Mouse (Mus musculus) intestine, embryonic 16.5 days (tissue): ENCODE results near the gene Snai3. TPM values are rescaled to one million over a fixed set of nuclear protein-coding genes. Genes with fewer than 3 reads are reported as not detected.

Experiments
- ATAC-seq: fragments of 200-750 bp; cut with Nextera tagmentation; 2 replicates; pipeline ENCODE4 v1.8.0; 2017; ENCODE audit warnings: moderate TSS enrichment, moderate library complexity
- H3K27ac ChIP-seq: fragments of 300-500 bp; sonication (generic); 2 replicates; pipeline ENCODE4 v1.5.1; 2014; ENCODE audit warnings: mild to moderate bottlenecking, low read length
- H3K27me3 ChIP-seq: fragments of 300-500 bp; sonication (generic); replicated peaks from 2 replicates; pipeline ENCODE4 v1.6.1; 2014; ENCODE audit warnings: low read length, control low read depth, mixed read lengths; ENCODE audit not compliant: control insufficient read depth, insufficient read depth
- H3K36me3 ChIP-seq: fragments of 300-500 bp; sonication (generic); 2 replicates; pipeline ENCODE4 v1.6.1; 2014; ENCODE audit warnings: low read length, control low read depth; ENCODE audit not compliant: control insufficient read depth, insufficient read depth
- H3K4me1 ChIP-seq: fragments of 300-500 bp; sonication (generic); 2 replicates; pipeline ENCODE4 v1.6.1; 2014; ENCODE audit warnings: low read length, control low read depth, mixed read lengths; ENCODE audit not compliant: control insufficient read depth, insufficient read depth
- H3K4me2 ChIP-seq: fragments of 300-500 bp; sonication (generic); 2 replicates; pipeline ENCODE4 v1.6.1; 2014; ENCODE audit warnings: low read depth, low read length, control low read depth
- H3K4me3 ChIP-seq: fragments of 300-500 bp; sonication (generic); 2 replicates; pipeline ENCODE4 v1.5.1; 2014; ENCODE audit warnings: mild to moderate bottlenecking, low read length
- H3K9ac ChIP-seq: fragments of 300-500 bp; sonication (generic); 2 replicates; pipeline ENCODE4 v1.6.1; 2014; ENCODE audit warnings: low read depth, low read length
- H3K9me3 ChIP-seq: fragments of 300-500 bp; sonication (generic); 2 replicates; pipeline ENCODE4 v1.6.1; 2016; ENCODE audit warnings: low read length, control low read depth; ENCODE audit not compliant: control insufficient read depth
- WGBS: fragments of 180-500 bp; shearing (Covaris S2); extraction: QIAGEN DNeasy Blood & Tissue Kit; methylation state at CpG from one replicate; pipeline ENCODE4 v1.1.7; 2014; 5-methylcytosine and 5-hydroxymethylcytosine counted together
- polyA plus RNA-seq: library from polyadenylated mRNA; unstranded; fragments of >200 nt; fragmentation: Nextera tagmentation; extraction: Ambion mirVana; gene quantifications from 2 replicates; pipeline ENCODE4 v1.2.1, GENCODE M21; 2015

The Snai3 gene
- polyA plus RNA-seq, 1 experiment from 2014 or later = 0.73 TPM

- ATAC-seq = peak; percentile 98
- Histone ChIP-seq H3K9me3 (no peaks in the 10 kb centered on the region), H3K36me3 (peaks cover 7% of the 10 kb centered on the region), H3K4me2 (peak within 1 kb of the TSS; percentile 93), H3K4me1 (peaks cover 26% of the 10 kb centered on the region), H3K27ac (peak within 1 kb of the TSS; percentile 98), H3K4me3 (peak within 1 kb of the TSS; percentile 85), H3K27me3 (no peaks in the 10 kb centered on the region), H3K9ac (peak within 1 kb of the TSS; percentile 82)
- under 1% methylated on average over 47 of the region's 47 CpGs for WGBS
Observed at GRCm38 (mm10) chr8:122443262-122444006, 17.1 kb downstream of the Snai3 start, which contains the start of gene Mvd. Gene Mvd, minus strand, starts transcription at chr8:122443422.

- H3K9ac ChIP-seq = peak overlapping the region; percentile 82
- no peaks in the 10 kb centered on the region for H3K9me3 ChIP-seq
- peak overlapping the region; percentile 72 for H3K27ac ChIP-seq
- peak overlapping the region; percentile 93 for H3K4me2 ChIP-seq
- peak overlapping the region; percentile 85 for H3K4me3 ChIP-seq
- under 1% methylated on average over 12 of the region's 12 CpGs for WGBS
- peaks cover 7% of the 10 kb centered on the region for H3K36me3 ChIP-seq
- H3K27me3 ChIP-seq = no peaks in the 10 kb centered on the region
- H3K4me1 ChIP-seq = peaks cover 27% of the 10 kb centered on the region
- ATAC-seq = peak; percentile 9
Observed at GRCm38 (mm10) chr8:122442781-122443180, 17.8 kb downstream of the Snai3 start.

GRCm38 (mm10) chr8:122442356-122442755, 18.2 kb downstream of the Snai3 start:
- WGBS = 17% methylated on average over 7 of the region's 7 CpGs
- ATAC-seq = no peak
- H3K9me3 ChIP-seq = no peaks in the 10 kb centered on the region
- peaks cover 27% of the 10 kb centered on the region for H3K4me1 ChIP-seq
- H3K27ac ChIP-seq = no peak overlapping the region
- peak overlapping the region; percentile 85 for H3K4me3 ChIP-seq
- H3K9ac ChIP-seq = peak overlapping the region; percentile 82
- H3K27me3 ChIP-seq = no peaks in the 10 kb centered on the region
- peaks cover 7% of the 10 kb centered on the region for H3K36me3 ChIP-seq
- H3K4me2 ChIP-seq = peak overlapping the region; percentile 93

GRCm38 (mm10) chr8:122441326-122441725, 19.2 kb downstream of the Snai3 start:
- no peak for ATAC-seq
- H3K36me3 ChIP-seq = peaks cover 13% of the 10 kb centered on the region
- H3K4me2 ChIP-seq = no peak overlapping the region
- H3K9me3 ChIP-seq = no peaks in the 10 kb centered on the region
- no peak overlapping the region for H3K9ac ChIP-seq
- no peaks in the 10 kb centered on the region for H3K27me3 ChIP-seq
- H3K4me3 ChIP-seq = no peak overlapping the region
- 91% methylated on average over 1 of the region's 1 CpGs for WGBS
- H3K27ac ChIP-seq = no peak overlapping the region
- H3K4me1 ChIP-seq = peaks cover 27% of the 10 kb centered on the region

GRCm38 (mm10) chr8:122439336-122439735, 21.2 kb downstream of the Snai3 start:
- no peak overlapping the region for H3K27ac ChIP-seq
- no peak overlapping the region for H3K9ac ChIP-seq
- H3K9me3 ChIP-seq = no peaks in the 10 kb centered on the region
- WGBS = 93% methylated on average over 16 of the region's 16 CpGs
- peaks cover 13% of the 10 kb centered on the region for H3K4me1 ChIP-seq
- H3K4me3 ChIP-seq = no peak overlapping the region
- no peaks in the 10 kb centered on the region for H3K27me3 ChIP-seq
- no peak overlapping the region for H3K4me2 ChIP-seq
- ATAC-seq = no peak
- H3K36me3 ChIP-seq = peaks cover 19% of the 10 kb centered on the region

- H3K27me3 ChIP-seq = no peaks in the 10 kb centered on the region
- ATAC-seq = no peak
- WGBS = 76% methylated on average over 13 of the region's 13 CpGs
- H3K9me3 ChIP-seq = no peaks in the 10 kb centered on the region
- peaks cover 18% of the 10 kb centered on the region for H3K4me1 ChIP-seq
- H3K4me2 ChIP-seq = no peak overlapping the region
- H3K27ac ChIP-seq = peak overlapping the region; percentile 23; the same call in 1 of the 2 replicates
- peaks cover 19% of the 10 kb centered on the region for H3K36me3 ChIP-seq
- H3K4me3 ChIP-seq = no peak overlapping the region
- peak overlapping the region; percentile 21; the same call in 1 of the 2 replicates for H3K9ac ChIP-seq
Observed at GRCm38 (mm10) chr8:122437708-122438331, 22.7 kb downstream of the Snai3 start.

- Histone ChIP-seq H3K36me3 (peaks cover 19% of the 10 kb centered on the region), H3K27me3 (no peaks in the 10 kb centered on the region)
- 84% methylated on average over 20 of the region's 20 CpGs for WGBS
Observed at GRCm38 (mm10) chr8:122436586-122437125, 23.9 kb downstream of the Snai3 start.

GRCm38 (mm10) chr8:122436146-122436545, 24.4 kb downstream of the Snai3 start:
- Histone ChIP-seq H3K4me1 (peaks cover 20% of the 10 kb centered on the region), H3K9ac (no peak overlapping the region), H3K27me3 (no peaks in the 10 kb centered on the region), H3K27ac (no peak overlapping the region), H3K4me2 (no peak overlapping the region), H3K36me3 (peaks cover 19% of the 10 kb centered on the region), H3K4me3 (no peak overlapping the region), H3K9me3 (no peaks in the 10 kb centered on the region)
- 96% methylated on average over 9 of the region's 9 CpGs for WGBS
- ATAC-seq = no peak

More at GRCm38 (mm10) chr8:122436586-122437125, 23.9 kb downstream of the Snai3 start:
- no peak for ATAC-seq
- H3K9me3 ChIP-seq = no peaks in the 10 kb centered on the region
- no peak overlapping the region for H3K27ac ChIP-seq
- no peak overlapping the region for H3K4me2 ChIP-seq
- no peak overlapping the region for H3K4me3 ChIP-seq
- H3K4me1 ChIP-seq = peaks cover 16% of the 10 kb centered on the region
- no peak overlapping the region for H3K9ac ChIP-seq

- H3K36me3 ChIP-seq = peaks cover 19% of the 10 kb centered on the region
- H3K9ac ChIP-seq = no peak overlapping the region
- H3K27ac ChIP-seq = no peak overlapping the region
- no peak overlapping the region for H3K4me3 ChIP-seq
- H3K4me2 ChIP-seq = no peak overlapping the region
- H3K9me3 ChIP-seq = no peaks in the 10 kb centered on the region
- WGBS = 83% methylated on average over 6 of the region's 6 CpGs
- H3K27me3 ChIP-seq = no peaks in the 10 kb centered on the region
- peaks cover 22% of the 10 kb centered on the region for H3K4me1 ChIP-seq
- no peak for ATAC-seq
Observed at GRCm38 (mm10) chr8:122435375-122435774, 25.2 kb downstream of the Snai3 start.
